Mouse (Mus musculus) MEL (cell line): ENCODE data around the gene Nfatc4. TPM values are rescaled to one million over a fixed set of nuclear protein-coding genes. Genes with fewer than 3 reads are reported as not detected.

ENCODE experiments used
- DNase-seq: peaks from one replicate; pipeline ENCODE4 v3.0.0; 2011; ENCODE audit warnings: low read depth, low spot score
- H3K27ac ChIP-seq: 2 replicates; pipeline ENCODE4 v1.5.1; 2012; ENCODE audit warnings: low read depth, mild to moderate bottlenecking, control low read depth, low read length, moderate library complexity; ENCODE audit not compliant: control insufficient read depth
- H3K27me3 ChIP-seq, 2 experiments: fragments of 150-350 bp in 1 of 2; sonication (generic) in 1 of 2; 2 replicates each; pipeline ENCODE4 v1.6.1; 2012; ENCODE audit warnings: low read length in 2 of 2, mild to moderate bottlenecking in 2 of 2, improper control_type of control experiment in 1 of 2, moderate library complexity in 1 of 2; ENCODE audit not compliant: insufficient read depth in 2 of 2, control insufficient read depth in 1 of 2
- H3K36me3 ChIP-seq, 2 experiments: 2 replicates each; pipeline ENCODE4 v1.6.1; 2012 to 2014; ENCODE audit warnings: low read length in 2 of 2, improper control_type of control experiment in 1 of 2, inconsistent platforms in 1 of 2, mild to moderate bottlenecking in 1 of 2; ENCODE audit not compliant: insufficient read depth in 2 of 2, control insufficient read depth in 1 of 2
- H3K4me1 ChIP-seq, 2 experiments: fragments of 150-350 bp in 1 of 2; sonication (generic) in 1 of 2; 2 replicates each; pipeline ENCODE4 v1.6.1; 2012; ENCODE audit warnings: low read length in 2 of 2, improper control_type of control experiment in 1 of 2, mild to moderate bottlenecking in 1 of 2; ENCODE audit not compliant: insufficient read depth in 2 of 2, control insufficient read depth in 1 of 2
- H3K4me3 ChIP-seq, 2 experiments: fragments of 150-350 bp in 1 of 2; sonication (generic) in 1 of 2; 2 replicates each; pipeline ENCODE4 v1.5.1; 2012; ENCODE audit warnings: low read depth in 2 of 2, low read length in 2 of 2, mild to moderate bottlenecking in 2 of 2, moderate library complexity in 2 of 2, control low read depth in 1 of 2, improper control_type of control experiment in 1 of 2; ENCODE audit not compliant: control insufficient read depth in 1 of 2, insufficient read depth in 1 of 2
- H3K79me2 ChIP-seq: 2 replicates; pipeline ENCODE4 v1.6.1; 2012; ENCODE audit warnings: mild to moderate bottlenecking, low read length, moderate library complexity; ENCODE audit not compliant: control insufficient read depth, poor library complexity, insufficient read depth
- H3K9ac ChIP-seq: 2 replicates; pipeline ENCODE4 v1.6.1; 2012; ENCODE audit warnings: low read depth, mild to moderate bottlenecking, control low read depth, low read length, moderate library complexity; ENCODE audit not compliant: control insufficient read depth, poor library complexity, severe bottlenecking
- H3K9me3 ChIP-seq: fragments of 150-350 bp; sonication (generic); replicated peaks from 2 replicates; pipeline ENCODE4 v1.6.1; 2012; ENCODE audit warnings: mild to moderate bottlenecking, low read length, improper control_type of control experiment, moderate library complexity; ENCODE audit not compliant: insufficient read depth
- BHLHE40 ChIP-seq: IDR thresholded peaks from 2 replicates; pipeline ENCODE4 v1.6.1; 2012; ENCODE audit warnings: low read depth, mild to moderate bottlenecking, inconsistent platforms, low read length, improper control_type of control experiment, borderline replicate concordance
- CHD1 ChIP-seq: IDR thresholded peaks from 2 replicates; pipeline ENCODE4 v1.6.1; 2012; ENCODE audit warnings: low read depth, mild to moderate bottlenecking, inconsistent platforms, low read length, improper control_type of control experiment
- CHD2 ChIP-seq: IDR thresholded peaks from 2 replicates; pipeline ENCODE4 v1.6.1; 2011; ENCODE audit warnings: low read length, improper control_type of control experiment
- E2F4 ChIP-seq: IDR thresholded peaks from 2 replicates; pipeline ENCODE4 v1.6.1; 2011; ENCODE audit warnings: low read depth, low read length, improper control_type of control experiment, borderline replicate concordance
- ELF1 ChIP-seq: IDR thresholded peaks from 2 replicates; pipeline ENCODE4 v1.6.1; 2014; ENCODE audit warnings: low read depth, mild to moderate bottlenecking, inconsistent platforms, low read length, improper control_type of control experiment, moderate library complexity
- EP300 ChIP-seq, 2 experiments: IDR thresholded peaks; 2 replicates each; pipeline ENCODE4 v1.6.1; 2011; ENCODE audit warnings: improper control_type of control experiment in 2 of 2, low read length in 2 of 2, low read depth in 1 of 2, mild to moderate bottlenecking in 1 of 2
- ETS1 ChIP-seq: IDR thresholded peaks from 2 replicates; pipeline ENCODE4 v1.6.1; 2012; ENCODE audit warnings: low read depth, mild to moderate bottlenecking, inconsistent platforms, low read length, improper control_type of control experiment, moderate library complexity
- GATA1 ChIP-seq: IDR thresholded peaks from 2 replicates; pipeline ENCODE4 v1.6.1; 2011; ENCODE audit warnings: low read depth, low read length, improper control_type of control experiment
- JUND ChIP-seq: IDR thresholded peaks from 2 replicates; pipeline ENCODE4 v1.6.1; 2011; ENCODE audit warnings: low read depth, mild to moderate bottlenecking, improper control_type of control experiment, low read length
- KAT2A ChIP-seq: conservative IDR thresholded peaks from 2 replicates; pipeline ENCODE4 v1.6.1; 2012; ENCODE audit warnings: low read depth, low read length, improper control_type of control experiment, inconsistent platforms
- MAFK ChIP-seq: IDR thresholded peaks from 2 replicates; pipeline ENCODE4 v1.6.1; 2011; ENCODE audit warnings: low read depth, mild to moderate bottlenecking, low read length, improper control_type of control experiment, borderline replicate concordance
- MAX ChIP-seq: IDR thresholded peaks from 2 replicates; pipeline ENCODE4 v1.6.1; 2011; ENCODE audit warnings: low read length, improper control_type of control experiment
- MAZ ChIP-seq: IDR thresholded peaks from 2 replicates; pipeline ENCODE4 v1.6.1; 2012; ENCODE audit warnings: low read depth, mild to moderate bottlenecking, inconsistent platforms, low read length, improper control_type of control experiment
- MXI1 ChIP-seq: IDR thresholded peaks from 2 replicates; pipeline ENCODE4 v1.6.1; 2011; ENCODE audit warnings: mild to moderate bottlenecking, low read depth, low read length, improper control_type of control experiment
- POLR2A ChIP-seq, 2 experiments: IDR thresholded peaks; 2 replicates each; pipeline ENCODE4 v1.6.1; 2011 to 2012; ENCODE audit warnings: low read length in 2 of 2, mild to moderate bottlenecking in 2 of 2, control low read depth in 1 of 2, improper control_type of control experiment in 1 of 2, low read depth in 1 of 2, moderate library complexity in 1 of 2; ENCODE audit not compliant: control insufficient read depth in 1 of 2, insufficient read depth in 1 of 2, poor library complexity in 1 of 2
- POLR2AphosphoS2 ChIP-seq: IDR thresholded peaks from 2 replicates; pipeline ENCODE4 v1.6.1; 2011; ENCODE audit warnings: low read length, improper control_type of control experiment
- RAD21 ChIP-seq: IDR thresholded peaks from 2 replicates; pipeline ENCODE4 v1.6.1; 2011; ENCODE audit warnings: mild to moderate bottlenecking, low read depth, low read length, improper control_type of control experiment
- RCOR1 ChIP-seq: IDR thresholded peaks from 2 replicates; pipeline ENCODE4 v1.6.1; 2012; ENCODE audit warnings: low read depth, mild to moderate bottlenecking, inconsistent platforms, low read length, improper control_type of control experiment
- SIN3A ChIP-seq: IDR thresholded peaks from 2 replicates; pipeline ENCODE4 v1.6.1; 2012; ENCODE audit warnings: low read length, improper control_type of control experiment, inconsistent platforms
- SMC3 ChIP-seq: IDR thresholded peaks from 2 replicates; pipeline ENCODE4 v1.6.1; 2011; ENCODE audit warnings: low read depth, low read length, improper control_type of control experiment
- TCF12 ChIP-seq: IDR thresholded peaks from 2 replicates; pipeline ENCODE4 v1.6.1; 2014; ENCODE audit warnings: low read depth, mild to moderate bottlenecking, inconsistent platforms, low read length, improper control_type of control experiment, moderate library complexity
- UBTF ChIP-seq: IDR thresholded peaks from 2 replicates; pipeline ENCODE4 v1.6.1; 2012; ENCODE audit warnings: low read depth, mild to moderate bottlenecking, inconsistent platforms, low read length, improper control_type of control experiment, moderate library complexity, borderline replicate concordance; ENCODE audit not compliant: insufficient read depth
- polyA plus RNA-seq, 2 experiments: library from polyadenylated mRNA; stranded (reverse) in 1 of 2; unstranded in 1 of 2; fragments of >175 nt in 1 of 2; fragments of >200 nt in 1 of 2; gene quantifications; 2 replicates each; pipeline versions ENCODE4 v1.2.1 to v1.2.4; 2012; ENCODE audit warnings: low replicate concordance in 2 of 2, low read depth in 1 of 2; ENCODE audit not compliant: insufficient read length in 2 of 2, insufficient read depth in 1 of 2, missing spikeins in 1 of 2
- total RNA-seq: library from RNA; depleted of rRNA; stranded (reverse); fragments of 300-350 nt; gene quantifications from 2 replicates; pipeline ENCODE4 v1.2.3, GENCODE M21; 2012

The Nfatc4 gene
- total and polyA plus RNA-seq, 3 experiments, result 0.27 to 0.71 TPM; not detected in 1

- TF ChIP-seq BHLHE40, result no peak
- no peak for TF ChIP-seq ETS1
- no peak for TF ChIP-seq MAFK
- no peak for TF ChIP-seq GATA1
- no peak for TF ChIP-seq MXI1
- no peak for TF ChIP-seq TCF12
- TF ChIP-seq POLR2AphosphoS2, result no peak
- TF ChIP-seq CHD1, result no peak
- no peak for TF ChIP-seq EP300 (IDR thresholded peaks at IDR 0.05; ENCODE audit: low read depth in 1 of 2, low read length in 2 of 2)
- TF ChIP-seq RCOR1, result no peak
- no peak for TF ChIP-seq JUND
- no peak for TF ChIP-seq E2F4
- no peak for TF ChIP-seq MAZ
- TF ChIP-seq SIN3A, result no peak
- no peak for TF ChIP-seq KAT2A
- no peak for TF ChIP-seq UBTF
- no peak for TF ChIP-seq SMC3
- no peak for TF ChIP-seq ELF1
- TF ChIP-seq MAX, result no peak
- Histone ChIP-seq H3K27ac (no peak overlapping the region), H3K4me1 (no peaks in the 10 kb centered on the region), H3K36me3 (no peaks in the 10 kb centered on the region), H3K9me3 (no peaks in the 10 kb centered on the region), H3K9ac (no peak overlapping the region), H3K27me3 (peaks cover 0 to 2% of the 10 kb centered on the region in 2 experiments; a peak in 3 of 4 replicates), H3K79me2 (no peaks in the 10 kb centered on the region), H3K4me3 (no peak overlapping the region)
- DNase-seq, result no peak
These were observed 8.1 kb upstream of the Nfatc4 start for GRCm38 (mm10) chr14:55814885-55815284.

- DNase-seq, result no peak
- no peaks in the 10 kb centered on the region for H3K9me3 ChIP-seq
- H3K9ac ChIP-seq, result no peak overlapping the region
- H3K27me3 ChIP-seq, result peaks cover 0 to 2% of the 10 kb centered on the region in 2 experiments; a peak in 3 of 4 replicates
- H3K36me3 ChIP-seq, result no peaks in the 10 kb centered on the region
- H3K4me1 ChIP-seq, result no peaks in the 10 kb centered on the region
- H3K27ac ChIP-seq, result no peak overlapping the region
- no peak for TF ChIP-seq GATA1
- TF ChIP-seq E2F4, result no peak
- TF ChIP-seq POLR2AphosphoS2, result no peak
- TF ChIP-seq TCF12, result no peak
- no peak for TF ChIP-seq SMC3
- no peak for TF ChIP-seq EP300 (IDR thresholded peaks at IDR 0.05; ENCODE audit: low read depth in 1 of 2, low read length in 2 of 2)
- TF ChIP-seq CHD2, result no peak
- TF ChIP-seq MAX, result no peak
- TF ChIP-seq ETS1, result no peak
- no peak for TF ChIP-seq POLR2A (IDR thresholded peaks at IDR 0.05; ENCODE audit: control insufficient read depth in 1 of 2, insufficient read depth in 1 of 2, low read depth in 1 of 2, low read length in 2 of 2, poor library complexity in 1 of 2)
- no peak for TF ChIP-seq RAD21
- no peaks in the 10 kb centered on the region for H3K79me2 ChIP-seq
- no peak overlapping the region for H3K4me3 ChIP-seq
These were observed 7.6 kb upstream of the Nfatc4 start for GRCm38 (mm10) chr14:55815310-55815751.
